Mouse (Mus musculus): Measurements from ENCODE around the gene Popdc3.
"Not testable (repeated sequence)": the region's sequence is repeated elsewhere in the genome, so short reads cannot be mapped to it uniquely, and the experiment has no call there.

Popdc3 gene

GRCm38 (mm10) chr10:45194531-45194930, 16.6 kb downstream of the Popdc3 start:
- DNase-seq (ENCODE audit: low spot score in 2 of 2) = no peak

GRCm38 (mm10) chr10:45204582-45204981, 26.7 kb downstream of the Popdc3 start:
- DNase-seq (ENCODE audit: low spot score in 2 of 2) = no peak

GRCm38 (mm10) chr10:45210201-45210600, 32.3 kb downstream of the Popdc3 start:
- DNase-seq (ENCODE audit: low spot score in 2 of 2) = no peak

- DNase-seq (ENCODE audit: low spot score in 2 of 2) = no peak
Observed at GRCm38 (mm10) chr10:45216676-45217075, 38.8 kb downstream of the Popdc3 start.

GRCm38 (mm10) chr10:45229954-45230353, 52.1 kb downstream of the Popdc3 start:
- DNase-seq (ENCODE audit: low spot score in 2 of 2) = no peak

GRCm38 (mm10) chr10:45233351-45233750, 55.5 kb downstream of the Popdc3 start:
- DNase-seq (ENCODE audit: low spot score in 2 of 2) = no peak

- no peak for DNase-seq (ENCODE audit: low spot score in 2 of 2)
Observed at GRCm38 (mm10) chr10:45236304-45236703, 58.4 kb downstream of the Popdc3 start.

GRCm38 (mm10) chr10:45237492-45237891, 59.6 kb downstream of the Popdc3 start:
- no peak for DNase-seq (ENCODE audit: low spot score in 2 of 2)

- DNase-seq (ENCODE audit: low spot score in 2 of 2) = no peak
Observed at GRCm38 (mm10) chr10:45260477-45260876, 82.6 kb downstream of the Popdc3 start.

GRCm38 (mm10) chr10:45262126-45262525, 84.2 kb downstream of the Popdc3 start:
- DNase-seq (ENCODE audit: low spot score in 2 of 2) = no peak

- no peak for DNase-seq (ENCODE audit: low spot score in 2 of 2)
Observed at GRCm38 (mm10) chr10:45276499-45276898, 98.6 kb downstream of the Popdc3 start.

GRCm38 (mm10) chr10:45276995-45277394, 99.1 kb downstream of the Popdc3 start:
- no peak for DNase-seq (ENCODE audit: low spot score in 2 of 2)

GRCm38 (mm10) chr10:45285651-45286050, 107.8 kb downstream of the Popdc3 start:
- no peak for DNase-seq (ENCODE audit: low spot score in 2 of 2)

GRCm38 (mm10) chr10:45288351-45288750, 110.5 kb downstream of the Popdc3 start:
- no peak for DNase-seq (ENCODE audit: low spot score in 2 of 2)

GRCm38 (mm10) chr10:45289218-45290105, 111.6 kb downstream of the Popdc3 start:
- DNase-seq (ENCODE audit: low spot score in 2 of 2) = no peak

- no peak for DNase-seq (ENCODE audit: low spot score in 2 of 2)
Observed at GRCm38 (mm10) chr10:45290618-45291017, 112.7 kb downstream of the Popdc3 start.

- not testable (repeated sequence) for DNase-seq (ENCODE audit: low spot score in 2 of 2)
Observed at GRCm38 (mm10) chr10:45292159-45292558, 114.3 kb downstream of the Popdc3 start.

GRCm38 (mm10) chr10:45295093-45295492, 117.2 kb downstream of the Popdc3 start:
- DNase-seq (ENCODE audit: low spot score in 2 of 2) = no peak

- no peak for DNase-seq (ENCODE audit: low spot score in 2 of 2)
Observed at GRCm38 (mm10) chr10:45298503-45298902, 120.6 kb downstream of the Popdc3 start.

GRCm38 (mm10) chr10:45299509-45299908, 121.6 kb downstream of the Popdc3 start:
- DNase-seq (ENCODE audit: low spot score in 2 of 2) = no peak

GRCm38 (mm10) chr10:45303315-45304036, 125.6 kb downstream of the Popdc3 start:
- no peak for DNase-seq (ENCODE audit: low spot score in 2 of 2)

- DNase-seq (ENCODE audit: low spot score in 2 of 2) = no peak
Observed at GRCm38 (mm10) chr10:45305173-45305572, 127.3 kb downstream of the Popdc3 start.

- no peak for DNase-seq (ENCODE audit: low spot score in 2 of 2)
Observed at GRCm38 (mm10) chr10:45311129-45311528, 133.2 kb downstream of the Popdc3 start.

Measured in frontal cortex, postnatal 14 days (tissue).